Mouse (Mus musculus) small intestine, adult 2 months (tissue): Measurements from ENCODE around the gene Cldn7. TPM values are rescaled to one million over a fixed set of nuclear protein-coding genes. Genes with fewer than 3 reads are reported as not detected.
"Not testable (repeated sequence)": the region's sequence is repeated elsewhere in the genome, so short reads cannot be mapped to it uniquely, and the experiment has no call there.

ENCODE experiments used
- H3K27ac ChIP-seq: fragments of 200-500 bp; 2 replicates; pipeline ENCODE4 v1.5.1; 2012; ENCODE audit warnings: low read depth, low read length, control low read depth, inconsistent platforms; ENCODE audit not compliant: insufficient read depth
- H3K27me3 ChIP-seq: fragments of 200-500 bp; 2 replicates; pipeline ENCODE4 v1.6.1; 2012; ENCODE audit warnings: mild to moderate bottlenecking, moderate library complexity, low read length, inconsistent platforms; ENCODE audit not compliant: control insufficient read depth, insufficient read depth
- H3K36me3 ChIP-seq: fragments of 200-500 bp; 2 replicates; pipeline ENCODE4 v1.6.1; 2012; ENCODE audit warnings: mild to moderate bottlenecking, low read length, control low read depth, inconsistent platforms; ENCODE audit not compliant: control insufficient read depth, insufficient read depth
- H3K4me1 ChIP-seq: fragments of 200-500 bp; 2 replicates; pipeline ENCODE4 v1.6.1; 2012; ENCODE audit warnings: low read length, inconsistent platforms, mixed read lengths; ENCODE audit not compliant: control insufficient read depth, insufficient read depth, insufficient read length
- H3K4me3 ChIP-seq: fragments of 200-500 bp; 2 replicates; pipeline ENCODE4 v1.5.1; 2012; ENCODE audit warnings: low read depth, mild to moderate bottlenecking, control low read depth, inconsistent platforms, low read length, moderate library complexity
- CTCF ChIP-seq: fragments of 200-500 bp; IDR thresholded peaks from 2 replicates; pipeline ENCODE4 v1.5.1; 2012; ENCODE audit warnings: low read depth, mild to moderate bottlenecking, control low read depth, inconsistent platforms, low read length, moderate library complexity, mixed read lengths; ENCODE audit not compliant: insufficient replicate concordance, insufficient read length; ENCODE audit errors: extremely low read depth
- POLR2A ChIP-seq: fragments of 200-500 bp; IDR thresholded peaks from 2 replicates; pipeline ENCODE4 v1.6.1; 2012; ENCODE audit warnings: low read depth, mild to moderate bottlenecking, control low read depth, inconsistent platforms, low read length, moderate library complexity
- WGBS: fragments of 180-500 bp; shearing (Covaris S2); methylation state at CpG from one replicate; pipeline ENCODE4 v1.1.7; 2018; 5-methylcytosine and 5-hydroxymethylcytosine counted together
- polyA plus RNA-seq: library from polyadenylated mRNA; depleted of rRNA; stranded (reverse); fragments of >200 nt; gene quantifications from 2 replicates; pipeline ENCODE4 v1.2.3, GENCODE M21; 2012

The Cldn7 gene
- polyA plus RNA-seq, 1 experiment, result 1,844 TPM

DNA sequence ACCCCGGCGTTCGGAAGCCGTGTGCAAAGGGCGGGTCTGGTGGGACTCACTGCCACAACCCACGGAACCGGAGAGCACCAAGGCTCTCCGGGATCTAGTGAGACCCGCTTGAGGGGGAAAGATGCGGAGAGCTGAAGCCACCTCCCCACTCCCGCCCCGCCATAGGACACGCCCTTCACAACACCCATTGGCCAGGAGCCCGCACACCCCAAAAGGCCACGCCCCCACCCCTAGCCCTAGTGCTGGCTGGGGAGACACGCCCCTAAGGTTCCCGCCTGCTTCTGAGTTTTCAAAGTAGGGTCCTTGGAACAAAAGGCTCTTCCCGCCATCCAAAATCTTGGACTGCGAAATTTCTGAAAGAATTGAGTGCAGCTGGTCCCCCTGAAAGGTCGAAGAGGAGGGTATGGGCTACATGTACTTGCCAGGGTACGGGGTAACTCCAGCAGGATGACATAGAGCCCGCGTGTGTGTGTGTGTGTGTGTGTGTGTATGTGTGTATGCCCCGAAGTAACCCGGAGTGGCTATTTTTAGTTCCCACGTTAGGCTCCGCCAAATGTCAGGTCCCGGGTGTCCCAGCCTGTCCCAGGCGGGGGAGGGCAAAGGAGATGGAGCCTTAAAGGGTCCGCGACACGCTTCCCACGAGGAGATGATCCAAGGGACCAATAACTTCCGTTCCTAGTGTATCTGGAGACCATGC is 16.4 kb upstream of the Cldn7 start, which contains the start of gene Slc2a4:
TSS of gene Slc2a4 (minus strand) at position 123 of the 697 bp plus-strand sequence.
- H3K27ac ChIP-seq, result peak within 1 kb of the TSS; percentile 37; the same call in 1 of the 2 replicates
- peak within 1 kb of the TSS; percentile 56 for H3K4me3 ChIP-seq
- H3K4me1 ChIP-seq, result peaks cover 6% of the 10 kb centered on the region
- H3K27me3 ChIP-seq, result no peaks in the 10 kb centered on the region
- under 1% methylated on average over 34 of the region's 34 CpGs for whole genome bisulfite sequencing
- TF ChIP-seq CTCF (no peak), POLR2A (no peak)
- H3K36me3 ChIP-seq, result no peaks in the 10 kb centered on the region

DNA sequence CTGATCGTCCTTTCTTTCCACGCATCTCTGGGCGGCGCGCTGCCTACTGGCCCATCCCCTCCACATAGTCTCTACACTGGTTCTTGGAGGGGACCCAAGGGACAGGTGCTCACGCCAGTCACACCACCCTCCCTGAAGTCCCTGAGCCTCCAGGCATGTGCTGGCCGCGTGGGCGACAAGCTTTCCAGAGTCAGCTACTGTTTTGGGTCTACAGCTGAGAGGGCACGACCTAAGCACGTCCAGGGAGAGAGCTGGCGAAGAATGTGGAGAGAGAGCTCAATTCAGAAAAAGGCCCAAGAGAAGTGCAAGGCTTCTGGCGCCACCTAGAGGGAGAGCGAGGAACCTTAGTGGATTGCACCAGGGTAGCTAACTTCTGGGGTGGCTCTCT is 15.8 kb upstream of the Cldn7 start:
- WGBS, result under 1% methylated on average over 14 of the region's 14 CpGs
- Histone ChIP-seq H3K27me3 (no peaks in the 10 kb centered on the region), H3K4me1 (peaks cover 6% of the 10 kb centered on the region), H3K27ac (no peak overlapping the region), H3K36me3 (no peaks in the 10 kb centered on the region), H3K4me3 (peak overlapping the region; percentile 56)
- peak; percentile 96 for TF ChIP-seq CTCF
- TF ChIP-seq POLR2A, result no peak

DNA sequence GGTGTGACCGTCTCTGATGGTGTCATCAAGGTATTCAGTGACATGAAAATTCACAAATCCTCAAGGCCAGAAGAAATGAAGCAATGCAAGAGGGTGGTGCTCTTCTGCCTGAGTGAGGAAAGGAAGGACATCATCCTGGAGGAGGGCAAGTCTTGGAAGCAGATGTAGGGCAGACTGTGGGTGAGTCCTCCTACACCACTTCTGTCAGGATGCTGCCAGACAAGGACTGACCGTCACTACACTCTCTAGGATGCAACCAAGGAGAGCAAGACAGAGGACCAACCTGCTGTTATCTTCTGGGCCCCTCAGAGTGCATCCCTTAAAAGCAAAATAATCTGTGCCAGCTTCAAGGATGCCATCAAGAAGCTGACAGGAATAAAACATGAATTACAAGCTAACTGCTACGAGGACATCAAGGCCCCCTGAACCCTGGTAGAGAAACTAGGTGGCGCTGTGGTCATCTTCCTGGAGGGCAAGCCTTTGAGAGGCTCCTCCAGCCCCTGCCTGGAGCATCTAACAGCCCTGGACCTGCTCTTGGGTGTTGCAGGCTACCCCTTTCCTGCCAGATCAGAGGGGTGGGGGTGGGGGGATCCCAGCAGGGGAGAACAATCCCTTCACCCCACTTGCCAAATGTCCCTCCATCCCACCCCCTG is 13.6 kb upstream of the Cldn7 start:
- Histone ChIP-seq H3K36me3 (no peaks in the 10 kb centered on the region), H3K27ac (no peak overlapping the region), H3K4me3 (no peak overlapping the region), H3K27me3 (no peaks in the 10 kb centered on the region), H3K4me1 (peaks cover 9% of the 10 kb centered on the region)
- WGBS, result 48% methylated on average over 4 of the region's 4 CpGs
- TF ChIP-seq POLR2A, result no peak
- peak; percentile 33; the same call in 1 of the 2 replicates for TF ChIP-seq CTCF

DNA sequence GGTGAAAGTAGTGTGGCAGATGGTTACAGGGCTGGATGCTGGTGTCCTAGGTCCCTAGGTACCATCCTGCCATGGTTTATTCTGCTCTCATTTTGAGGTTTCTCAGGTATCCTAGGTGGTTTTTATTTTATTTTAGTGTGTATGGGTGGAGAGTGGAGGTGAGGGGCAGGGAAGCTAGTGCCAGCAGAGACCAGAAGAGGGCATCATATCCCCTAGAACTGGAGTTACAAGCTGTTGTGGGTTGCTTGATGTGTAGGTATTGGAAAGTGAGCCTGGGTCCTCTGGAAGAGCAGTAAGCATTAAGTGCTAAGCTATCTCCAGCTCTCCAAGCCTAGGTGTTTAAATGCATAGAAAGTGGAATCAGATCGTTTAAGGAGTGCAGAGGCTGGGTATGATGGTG is 12.3 kb upstream of the Cldn7 start:
- Histone ChIP-seq H3K27me3 (no peaks in the 10 kb centered on the region), H3K27ac (peak overlapping the region; percentile 77; the same call in 1 of the 2 replicates), H3K4me1 (peaks cover 9% of the 10 kb centered on the region), H3K4me3 (no peak overlapping the region), H3K36me3 (no peaks in the 10 kb centered on the region)
- TF ChIP-seq POLR2A (no peak), CTCF (peak; percentile 34; the same call in 1 of the 2 replicates)
- 33% methylated on average over 1 of the region's 1 CpGs for WGBS

DNA sequence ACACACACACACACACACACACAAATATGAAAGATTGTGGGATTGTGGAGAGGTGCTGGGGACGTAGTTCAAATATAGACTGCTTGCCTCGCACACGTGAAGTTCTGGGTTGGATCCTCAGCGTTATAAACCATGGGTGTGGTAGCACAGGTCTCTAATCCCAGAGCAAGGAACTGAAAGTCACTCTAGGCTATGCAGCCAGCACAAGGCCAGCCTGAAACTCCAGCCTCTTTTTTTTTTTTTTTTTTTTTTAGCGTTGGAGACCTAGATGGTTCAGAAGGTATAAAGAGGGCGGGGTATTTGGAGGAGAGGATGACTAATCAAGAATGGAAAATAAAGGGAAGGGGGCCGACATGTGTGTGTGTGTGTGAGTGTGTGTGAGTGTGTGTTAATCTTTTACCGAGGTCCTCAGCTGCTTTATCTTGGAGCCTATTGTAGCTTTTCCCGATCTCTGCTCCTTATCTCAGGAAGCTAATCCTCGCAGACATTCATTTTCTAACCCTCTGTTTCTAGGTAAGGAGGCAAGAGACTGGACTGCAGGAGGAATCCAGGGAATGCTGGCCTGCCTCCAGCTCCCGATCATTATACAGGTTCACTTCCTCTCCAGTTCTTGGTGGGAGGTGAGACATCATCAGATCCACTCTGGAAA is 11.2 kb upstream of the Cldn7 start:
- Histone ChIP-seq H3K4me3 (peak overlapping the region; percentile 13; the same call in 1 of the 2 replicates), H3K4me1 (peaks cover 7% of the 10 kb centered on the region), H3K27ac (peak overlapping the region; percentile 77), H3K27me3 (no peaks in the 10 kb centered on the region), H3K36me3 (no peaks in the 10 kb centered on the region)
- TF ChIP-seq POLR2A, result no peak
- no peak for TF ChIP-seq CTCF
- 14% methylated on average over 11 of the region's 11 CpGs for WGBS

DNA sequence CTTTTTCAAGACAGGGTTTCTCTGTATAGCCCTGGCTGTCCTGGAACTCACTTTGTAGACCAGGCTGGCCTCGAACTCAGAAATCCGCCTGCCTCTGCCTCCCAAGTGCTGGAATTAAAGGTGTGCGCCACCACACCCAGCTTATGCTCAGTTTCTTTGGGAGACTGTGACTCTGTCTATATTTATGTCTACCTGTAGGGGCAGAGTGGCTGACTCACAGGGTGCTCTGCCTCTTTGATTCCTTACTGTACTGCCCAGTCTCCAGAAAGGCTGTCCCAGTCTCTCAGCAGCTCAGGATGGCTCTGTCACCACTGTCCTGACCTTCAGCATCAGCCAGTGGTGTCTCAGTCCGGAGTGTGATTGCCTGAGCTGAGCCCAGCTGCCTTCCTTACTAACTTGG is 9.0 kb upstream of the Cldn7 start:
- H3K4me3 ChIP-seq, H3K4me1 ChIP-seq, H3K36me3 ChIP-seq, H3K27me3 ChIP-seq: not testable (repeated sequence)
- H3K27ac ChIP-seq, result peak overlapping the region; percentile 20; the same call in 1 of the 2 replicates
- 69% methylated on average over 4 of the region's 4 CpGs for WGBS

DNA sequence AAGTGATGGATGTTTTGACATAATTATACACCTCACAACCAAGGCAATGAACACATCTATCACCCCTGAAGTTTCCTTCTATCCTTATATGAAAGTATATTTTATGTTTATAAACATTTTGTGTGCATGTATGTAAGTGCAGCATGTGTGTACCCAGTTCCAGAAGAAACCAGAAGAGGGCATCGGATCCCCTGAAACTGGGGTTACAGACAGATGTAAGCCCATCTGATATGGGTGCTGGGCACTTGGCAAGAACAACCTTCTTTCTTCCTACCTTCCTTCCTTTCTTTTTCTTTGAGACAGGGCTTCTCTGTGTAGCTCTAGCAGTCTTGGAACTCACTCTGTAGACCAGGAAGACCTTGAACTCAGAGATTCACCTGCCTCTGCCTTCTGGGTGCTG is 8.4 kb upstream of the Cldn7 start:
- peaks cover 10% of the 10 kb centered on the region; the same call in 1 of the 2 replicates for H3K4me1 ChIP-seq
- WGBS, result 79% methylated on average over 1 of the region's 1 CpGs

More for the DNA sequence above, 8.4 kb upstream of the Cldn7 start:
- H3K4me3 ChIP-seq, result no peak overlapping the region
- H3K36me3 ChIP-seq, result no peaks in the 10 kb centered on the region
- no peaks in the 10 kb centered on the region for H3K27me3 ChIP-seq
- H3K27ac ChIP-seq, result peak overlapping the region; percentile 14; the same call in 1 of the 2 replicates
- no peak for TF ChIP-seq POLR2A
- TF ChIP-seq CTCF, result no peak
